In genomic region chr7:140077698-140078097, GRCm38 (mm10) we compare ENCODE assay signal across 31 mouse cellular contexts. TPM values are rescaled to one million over a fixed set of nuclear protein-coding genes. Genes with fewer than 3 reads are reported as not detected.
DNase-seq lines count a peak whose midpoint lies in the region; ATAC-seq and TF ChIP-seq lines count a peak whose summit lies in the region.
"Had no signal": no experiment of that assay in that cellular context is flagged by ENCODE, and none has a peak within 500 bp of the region (broad histone marks: within the 10 kb centered on the region; RNA-seq: fewer than 3 reads in every experiment).

No protein-coding gene starts in this region.

- H3K9ac ChIP-seq in ES-E14 (ENCODE audit: insufficient read depth, low read depth, low read length, poor library complexity, severe bottlenecking) = no peak overlapping the region
- no peak overlapping the region for H3K9ac ChIP-seq in stomach, postnatal 0 days (ENCODE audit: low read length)
- H3K9ac ChIP-seq: forebrain, postnatal 0 days; limb, embryonic 15.5 days; liver, embryonic 15.5 days; lung, embryonic 15.5 days had no signal

- WGBS in stomach, postnatal 0 days = 57% methylated on average over 6 of the region's 6 CpGs

- H3K9me3 ChIP-seq in ES-E14 (ENCODE audit: control insufficient read depth, insufficient read depth, low read depth, low read length) = no peaks in the 10 kb centered on the region
- H3K9me3 ChIP-seq in stomach, postnatal 0 days (ENCODE audit: control insufficient read depth, low read length) = no peaks in the 10 kb centered on the region
- H3K9me3 ChIP-seq: heart, embryonic 10.5 days; limb, embryonic 15.5 days; liver, embryonic 15.5 days; lung, embryonic 15.5 days had no signal

- in situ Hi-C loops in ES-E14 (cut with MboI; ENCODE audit: low sequenced_read_pairs in 2 of 2, unreplicated experiment in 2 of 2) = no loop called here

- no peaks in the 10 kb centered on the region for H3K4me1 ChIP-seq in ES-E14 (ENCODE audit: control insufficient read depth in 2 of 2, insufficient read depth in 2 of 2, low read length in 2 of 2, poor library complexity in 1 of 2)
- H3K4me1 ChIP-seq in stomach, postnatal 0 days (replicated peaks; ENCODE audit: control insufficient read depth, insufficient read depth) = no peaks in the 10 kb centered on the region
- H3K4me1 ChIP-seq: liver, embryonic 15.5 days; lung, embryonic 15.5 days had no signal

- no peaks in the 10 kb centered on the region for H3K36me3 ChIP-seq in ES-E14 (ENCODE audit: control insufficient read depth, insufficient read depth, low read length, poor library complexity, severe bottlenecking)
- H3K36me3 ChIP-seq in stomach, postnatal 0 days (ENCODE audit: control insufficient read depth, insufficient read depth, low read length) = no peaks in the 10 kb centered on the region
- H3K36me3 ChIP-seq: heart, embryonic 10.5 days; limb, embryonic 15.5 days; liver, embryonic 15.5 days; lung, embryonic 15.5 days had no signal

- DNase-seq in A20 (ENCODE audit: low read depth, low spot score) = peak; percentile 18
- no peak for DNase-seq in ES-E14 (ENCODE audit: low read depth, low spot score)
- peak; percentile 68 for DNase-seq in ZHBTc4 (ENCODE audit: low read depth, low spot score)
- no peak for DNase-seq in stomach, postnatal 0 days (ENCODE audit: low spot score)
- no peak for DNase-seq in cerebellum, postnatal 10 days
- no peak for DNase-seq in frontal cortex, postnatal 14 days (ENCODE audit: low spot score in 2 of 2)
- no peak for DNase-seq in gastrocnemius, adult 18-20 months (ENCODE audit: low spot score)
- DNase-seq: adrenal gland, adult 8-10 months; cerebellum, adult 11-12 months; cerebellum, postnatal 14 days; forebrain, postnatal 0 days; kidney, postnatal 4 days; left cerebral cortex, postnatal 4 days; lung, postnatal 36 days had no signal

- ATAC-seq in stomach, postnatal 0 days (ENCODE audit: low FRiP score, low TSS enrichment) = peak; percentile 67
- ATAC-seq: forebrain, postnatal 0 days; hindbrain, postnatal 0 days; intestine, postnatal 0 days; midbrain, embryonic 16.5 days had no signal

- TF ChIP-seq EP300 in stomach, postnatal 0 days (optimal IDR thresholded peaks at IDR 0.05) = no peak

- H3K27me3 ChIP-seq in stomach, postnatal 0 days (ENCODE audit: control insufficient read depth, insufficient read depth, low read length) = peaks cover 3% of the 10 kb centered on the region; the same call in 1 of the 2 replicates

- no peak overlapping the region for H3K4me2 ChIP-seq in stomach, postnatal 0 days (replicated peaks; ENCODE audit: low read depth)
- H3K4me2 ChIP-seq: limb, embryonic 15.5 days; liver, embryonic 15.5 days; lung, embryonic 15.5 days had no signal

- TF ChIP-seq CTCF in stomach, postnatal 0 days (IDR thresholded peaks at IDR 0.05; ENCODE audit: low read depth) = no peak

- H3K27ac ChIP-seq in ES-E14 (ENCODE audit: insufficient read depth, low read depth, low read length, poor library complexity, severe bottlenecking) = peak overlapping the region; percentile 1; the same call in 1 of the 2 replicates
- H3K27ac ChIP-seq in stomach, postnatal 0 days (replicated peaks) = no peak overlapping the region
- H3K27ac ChIP-seq: heart, embryonic 10.5 days; hindbrain, postnatal 0 days; left cerebral cortex, adult 2 months; limb, embryonic 15.5 days; liver, embryonic 15.5 days; lung, embryonic 15.5 days had no signal

- H3K4me3 ChIP-seq in ES-E14 (ENCODE audit: insufficient read depth in 1 of 2, low read depth in 1 of 2, low read length in 2 of 2, poor library complexity in 1 of 2, severe bottlenecking in 1 of 2) = no peak overlapping the region
- no peak overlapping the region for H3K4me3 ChIP-seq in stomach, postnatal 0 days (ENCODE audit: low read depth, low read length)
- H3K4me3 ChIP-seq: heart, embryonic 10.5 days; left cerebral cortex, adult 2 months; limb, embryonic 15.5 days; liver, embryonic 15.5 days; lung, embryonic 15.5 days had no signal

TF ChIP-seq in ES-E14, 5 proteins besides CTCF, POLR2A, EP300 and RAD21:
- TF ChIP-seq CHD2 (IDR thresholded peaks at IDR 0.05; ENCODE audit: low read depth, low read length) = no peak
- peak; percentile 35; the same call in 1 of the 2 replicates for TF ChIP-seq ZNF384 (IDR thresholded peaks at IDR 0.05; ENCODE audit: low read depth, low read length)

RNA-seq across cellular contexts. Expression of gene Caly, which starts 4.7 kb away (rescaled TPM):
- total RNA-seq in ES-E14 (2012; rRNA removed) = 0.26 TPM in 1 of 2 replicates, not detected in the other
- 4.5 and 5.6 TPM in 2 replicates for polyA plus RNA-seq in stomach, postnatal 0 days (2015; fragmentation: Nextera tagmentation; extraction: Ambion mirVana)
- total RNA-seq in gastrocnemius, adult 18-20 months (2021) = under 1 TPM; 0.52 to 0.53 TPM
- total RNA-seq: gastrocnemius, postnatal 4 days; hematopoietic stem cell, adult 5-6 weeks; neutrophil, adult 5-6 weeks had no signal
- polyA plus RNA-seq: liver, embryonic 15.5 days had no signal

RNA-seq across cellular contexts. Expression of gene Prap1, which starts 15.5 kb away (rescaled TPM):
- total RNA-seq in ES-E14 (2012; rRNA removed) = 0.49 TPM in 1 of 2 replicates, not detected in the other
- polyA plus RNA-seq in stomach, postnatal 0 days (2015; fragmentation: Nextera tagmentation; extraction: Ambion mirVana) = 24.4 and 45.2 TPM in 2 replicates
- total RNA-seq in gastrocnemius, adult 18-20 months (2021) = not detected
- total RNA-seq: adrenal gland, adult 8-10 months; forebrain, postnatal 0 days; gastrocnemius, postnatal 4 days; hematopoietic stem cell, adult 5-6 weeks; hindbrain, postnatal 0 days; layer of hippocampus, postnatal 10 days; left cerebral cortex, adult 2 months; left cerebral cortex, postnatal 4 days; neutrophil, adult 5-6 weeks had no signal
- polyA plus RNA-seq: embryonic facial prominence, embryonic 11.5 days; forebrain, embryonic 11.5 days; forebrain, postnatal 0 days; heart, embryonic 10.5 days; hindbrain, postnatal 0 days; limb, embryonic 15.5 days; lung, embryonic 15.5 days; midbrain, embryonic 16.5 days had no signal

RNA-seq across cellular contexts. Expression of gene Fuom, which starts 24.5 kb away (rescaled TPM):
- total RNA-seq in ES-E14 (2012; rRNA removed) = 6.6 and 11.9 TPM in 2 replicates
- polyA plus RNA-seq in stomach, postnatal 0 days (2015; fragmentation: Nextera tagmentation; extraction: Ambion mirVana) = 41.2 and 44.5 TPM in 2 replicates
- 10 to 100 TPM; 37.3 to 44.0 TPM for total RNA-seq in gastrocnemius, adult 18-20 months (2021)

RNA-seq across cellular contexts. Expression of gene Msx3, which starts 28.8 kb away (rescaled TPM):
- total RNA-seq in ES-E14 (2012; rRNA removed) = 0.16 and 0.27 TPM in 2 replicates
- polyA plus RNA-seq in stomach, postnatal 0 days (2015; fragmentation: Nextera tagmentation; extraction: Ambion mirVana) = 0.04 TPM in 1 of 2 replicates, not detected in the other
- total RNA-seq in gastrocnemius, adult 18-20 months (2021) = not detected
- total RNA-seq: adrenal gland, adult 8-10 months; gastrocnemius, postnatal 4 days; hematopoietic stem cell, adult 5-6 weeks; left cerebral cortex, adult 2 months; neutrophil, adult 5-6 weeks had no signal
- polyA plus RNA-seq: heart, embryonic 10.5 days; heart, postnatal 0 days; intestine, postnatal 0 days; kidney, embryonic 16.5 days; limb, embryonic 15.5 days; liver, embryonic 15.5 days; lung, embryonic 15.5 days; testis, adult 2 months had no signal

RNA-seq across cellular contexts. Expression of gene Paox, which starts 37.9 kb away (rescaled TPM):
- total RNA-seq in ES-E14 (2012; rRNA removed) = 9.1 and 15.5 TPM in 2 replicates
- polyA plus RNA-seq in stomach, postnatal 0 days (2015; fragmentation: Nextera tagmentation; extraction: Ambion mirVana) = 27.7 and 27.8 TPM in 2 replicates
- 1 to 10 TPM; 3.2 to 4.0 TPM for total RNA-seq in gastrocnemius, adult 18-20 months (2021)

Comparison
In these comparisons a context has a peak if more than half of its experiments do, and no peak if none do; other contexts are left out.
1. DNase-seq: peak in A20 (single experiment) and ZHBTc4 (single experiment); none in ES-E14 (single experiment), stomach, postnatal 0 days (single experiment), cerebellum, postnatal 10 days (0 of 2), frontal cortex, postnatal 14 days (0 of 2) and gastrocnemius, adult 18-20 months (single experiment).